Mouse (Mus musculus): ENCODE results near the gene Slc41a1. TPM values are rescaled to one million over a fixed set of nuclear protein-coding genes. Genes with fewer than 3 reads are reported as not detected.
"Not testable (repeated sequence)": the region's sequence is repeated elsewhere in the genome, so short reads cannot be mapped to it uniquely, and the experiment has no call there.

Slc41a1 gene
- 10 to 100 TPM; 69.0 to 70.9 TPM for total RNA-seq (2021)
- long read RNA-seq, experiment 1, full-length matches to known transcripts, result 16 of 40 reads
- long read RNA-seq, experiment 1, partial matches to known transcripts, result 23 of 40 reads
- long read RNA-seq, experiment 1, other reads (novel, unspliced or antisense), result 1 of 40 reads
- long read RNA-seq, experiment 2, full-length matches to known transcripts, result 22 of 45 reads
- long read RNA-seq, experiment 2, partial matches to known transcripts, result 9 of 45 reads
- long read RNA-seq, experiment 2, other reads (novel, unspliced or antisense), result 14 of 45 reads

DNA sequence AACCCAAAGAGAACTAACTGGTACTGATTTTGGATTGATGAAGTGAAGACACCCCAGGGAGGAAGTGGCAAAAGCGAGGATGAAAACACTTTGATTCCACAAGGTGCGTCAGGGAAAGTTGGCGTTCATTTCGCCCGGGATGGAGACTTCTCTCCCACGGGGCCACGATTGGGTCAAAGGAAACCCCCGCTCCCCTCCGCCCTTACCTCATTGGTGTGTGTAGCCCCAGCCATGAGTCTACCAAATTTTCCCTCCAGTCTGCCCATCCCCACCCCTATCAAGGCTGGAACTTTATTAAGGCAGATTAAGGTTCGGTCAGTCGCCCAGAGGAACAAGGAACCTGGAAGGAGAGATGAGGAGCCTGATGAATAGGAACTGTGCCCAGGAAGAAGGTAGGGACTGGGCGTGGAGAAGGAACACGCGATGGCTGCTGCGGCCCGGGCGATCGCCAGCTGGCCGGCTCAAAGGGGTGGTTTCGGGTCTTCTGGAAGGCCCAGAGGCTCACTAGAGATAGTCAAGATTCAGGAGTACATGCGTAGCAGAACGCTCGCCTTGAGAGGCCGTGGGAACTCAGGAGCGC lies at the start of gene Slc41a1:
TSS of gene Slc41a1 (plus strand) at position 287 of the 580 bp plus-strand sequence.
- DNase-seq (ENCODE audit: low spot score in 2 of 2), result no peak

- no peak for DNase-seq (ENCODE audit: low spot score in 2 of 2)
Observed at GRCm38 (mm10) chr1:131794591-131794990, 32.7 kb upstream of the Slc41a1 start.

- DNase-seq (ENCODE audit: low spot score in 2 of 2), result no peak
Observed at GRCm38 (mm10) chr1:131795171-131795570, 32.1 kb upstream of the Slc41a1 start.

GRCm38 (mm10) chr1:131797202-131797909 lies 29.9 kb upstream of the Slc41a1 start, which contains the start of gene Pm20d1:
Gene Pm20d1 (plus strand): TSS chr1:131797381.
- peak in 1 of 2 experiments; percentile 16 for DNase-seq (ENCODE audit: low spot score in 2 of 2)

GRCm38 (mm10) chr1:131800001-131800400 lies 27.3 kb upstream of the Slc41a1 start:
- no peak for DNase-seq (ENCODE audit: low spot score in 2 of 2)

GRCm38 (mm10) chr1:131801071-131801470 lies 26.2 kb upstream of the Slc41a1 start:
- no peak for DNase-seq (ENCODE audit: low spot score in 2 of 2)

- DNase-seq (ENCODE audit: low spot score in 2 of 2), result no peak
Observed at GRCm38 (mm10) chr1:131802652-131803051, 24.6 kb upstream of the Slc41a1 start.

DNA sequence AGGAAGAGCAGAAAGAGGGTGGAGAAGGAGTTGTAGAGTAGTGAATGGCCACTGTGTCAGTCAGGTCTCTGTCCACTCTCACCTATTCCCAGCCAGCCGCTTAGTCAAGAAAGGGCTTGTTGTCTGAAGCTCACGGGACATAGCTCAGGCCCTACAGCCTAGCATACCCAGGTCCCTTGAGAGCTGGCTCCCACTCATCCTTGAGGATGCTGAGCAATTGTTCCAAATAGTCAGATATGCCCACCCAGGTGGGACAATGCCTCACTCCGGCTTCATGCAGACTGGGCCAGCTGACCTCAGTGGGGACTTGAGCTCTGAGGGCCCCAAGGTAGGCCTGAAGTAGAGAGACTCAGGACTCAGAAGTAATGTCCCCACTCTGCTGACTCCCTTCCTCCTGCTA lies 23.1 kb upstream of the Slc41a1 start:
- no peak for DNase-seq (ENCODE audit: low spot score in 2 of 2)

DNA sequence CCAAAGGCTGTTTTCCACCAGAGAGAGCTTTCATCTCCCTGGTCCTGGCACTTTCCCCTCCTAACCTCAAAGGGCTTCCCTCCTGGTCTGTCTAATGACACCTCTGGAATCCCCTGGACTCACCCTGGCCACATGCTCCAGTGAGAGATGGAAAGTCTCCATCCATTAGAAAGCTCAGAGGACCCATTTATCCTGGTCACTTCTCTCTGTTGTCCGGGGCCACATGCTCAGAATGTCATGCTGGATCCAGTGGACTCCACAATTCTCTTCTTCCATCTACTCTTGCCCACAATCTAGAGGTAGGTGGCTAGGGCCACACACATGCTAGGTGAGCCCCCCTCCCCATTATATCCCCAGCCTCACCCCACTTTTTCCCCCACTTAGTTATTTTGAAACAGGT lies 18.3 kb upstream of the Slc41a1 start:
- no peak for DNase-seq (ENCODE audit: low spot score in 2 of 2)

GRCm38 (mm10) chr1:131809651-131810050 lies 17.6 kb upstream of the Slc41a1 start:
- DNase-seq (ENCODE audit: low spot score in 2 of 2), result no peak

GRCm38 (mm10) chr1:131811393-131811792 lies 15.9 kb upstream of the Slc41a1 start:
- no peak for DNase-seq (ENCODE audit: low spot score in 2 of 2)

DNA sequence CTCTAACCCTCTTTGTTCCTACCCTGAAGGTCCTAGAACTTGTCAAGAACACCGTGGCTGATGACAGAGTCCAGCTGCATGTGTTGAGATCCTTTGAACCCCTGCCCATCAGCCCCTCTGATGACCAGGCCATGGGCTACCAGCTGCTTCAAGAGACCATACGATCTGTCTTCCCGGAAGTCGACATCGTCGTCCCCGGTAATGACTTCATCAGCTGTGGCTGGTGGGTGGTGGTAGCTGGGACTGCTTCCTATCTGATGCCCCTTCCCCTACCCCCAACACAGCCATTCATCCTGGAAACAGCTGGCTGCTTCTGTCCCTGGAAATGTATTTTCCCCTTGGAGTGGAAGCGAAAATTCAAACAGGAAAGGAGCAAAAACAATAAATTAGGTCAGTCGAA lies 15.3 kb upstream of the Slc41a1 start:
- no peak for DNase-seq (ENCODE audit: low spot score in 2 of 2)

GRCm38 (mm10) chr1:131812631-131813295 lies 14.5 kb upstream of the Slc41a1 start:
- no peak for DNase-seq (ENCODE audit: low spot score in 2 of 2)

GRCm38 (mm10) chr1:131813731-131814130 lies 13.6 kb upstream of the Slc41a1 start:
- DNase-seq (ENCODE audit: low spot score in 2 of 2), result no peak

DNA sequence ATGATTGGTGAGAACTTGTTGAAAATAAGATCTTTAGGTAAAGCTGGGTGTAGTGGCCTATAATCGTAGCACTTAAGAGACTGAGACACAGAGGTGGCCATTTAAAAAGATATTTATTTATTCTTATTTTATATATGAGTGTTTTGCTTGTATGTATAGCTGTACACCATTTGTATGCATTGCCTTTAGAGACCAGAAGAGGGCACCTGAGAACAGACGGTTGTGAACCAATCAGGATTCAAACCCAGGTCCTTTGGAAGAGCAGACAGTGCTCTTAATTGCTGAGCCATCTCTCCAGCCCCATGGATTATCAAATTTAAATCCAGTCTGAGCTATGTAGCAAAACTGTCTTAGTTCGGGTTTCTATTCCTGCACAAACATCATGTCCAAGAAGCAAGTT lies 13.1 kb upstream of the Slc41a1 start:
- no peak for DNase-seq (ENCODE audit: low spot score in 2 of 2)

GRCm38 (mm10) chr1:131816886-131817285 lies 10.4 kb upstream of the Slc41a1 start:
- no peak for DNase-seq (ENCODE audit: low spot score in 2 of 2)

DNA sequence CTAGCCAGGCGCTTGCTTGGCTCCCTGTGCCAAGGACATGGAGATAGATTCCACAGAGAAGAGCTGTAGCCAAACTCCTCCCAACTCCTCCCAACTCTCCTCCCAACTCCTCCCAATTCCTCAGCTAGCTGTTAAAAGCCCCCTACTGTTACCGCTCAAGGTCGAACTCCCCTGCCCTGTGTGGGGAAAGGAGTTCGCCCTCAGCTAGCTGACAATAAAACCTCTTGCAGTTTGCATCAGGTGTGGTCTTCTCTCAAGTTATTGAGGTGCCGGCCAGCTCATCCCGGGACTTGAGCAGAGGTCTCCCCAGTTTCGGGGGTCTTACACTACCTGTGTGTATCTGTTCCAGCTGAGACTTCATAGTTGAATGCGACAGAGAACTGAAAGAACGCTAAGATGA lies 6.9 kb upstream of the Slc41a1 start:
- DNase-seq (ENCODE audit: low spot score in 2 of 2), result not testable (repeated sequence)

DNA sequence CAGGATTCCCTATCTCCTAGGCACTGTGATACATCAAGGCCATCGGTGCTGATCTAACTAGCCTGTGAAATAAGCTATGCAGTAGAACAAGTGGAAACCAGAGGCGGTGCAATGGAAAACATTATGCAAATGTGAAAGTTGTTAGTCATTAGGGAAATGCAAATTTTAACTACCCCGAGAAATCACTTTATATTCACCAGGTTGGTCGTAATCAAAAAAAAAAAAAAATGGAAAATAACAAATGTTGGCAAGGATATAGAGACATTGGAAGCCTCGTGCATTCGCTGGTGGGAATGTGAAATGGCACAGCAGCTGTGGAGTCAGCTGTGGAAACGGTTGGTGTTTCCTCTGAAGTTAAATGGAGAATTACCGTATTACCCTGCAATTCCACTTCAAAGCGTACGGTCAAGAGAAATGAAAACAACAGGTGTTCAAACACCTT lies 6.4 kb upstream of the Slc41a1 start:
- no peak for DNase-seq (ENCODE audit: low spot score in 2 of 2)

- DNase-seq (ENCODE audit: low spot score in 2 of 2), result no peak
Observed at GRCm38 (mm10) chr1:131822292-131822691, 5.0 kb upstream of the Slc41a1 start.

DNA sequence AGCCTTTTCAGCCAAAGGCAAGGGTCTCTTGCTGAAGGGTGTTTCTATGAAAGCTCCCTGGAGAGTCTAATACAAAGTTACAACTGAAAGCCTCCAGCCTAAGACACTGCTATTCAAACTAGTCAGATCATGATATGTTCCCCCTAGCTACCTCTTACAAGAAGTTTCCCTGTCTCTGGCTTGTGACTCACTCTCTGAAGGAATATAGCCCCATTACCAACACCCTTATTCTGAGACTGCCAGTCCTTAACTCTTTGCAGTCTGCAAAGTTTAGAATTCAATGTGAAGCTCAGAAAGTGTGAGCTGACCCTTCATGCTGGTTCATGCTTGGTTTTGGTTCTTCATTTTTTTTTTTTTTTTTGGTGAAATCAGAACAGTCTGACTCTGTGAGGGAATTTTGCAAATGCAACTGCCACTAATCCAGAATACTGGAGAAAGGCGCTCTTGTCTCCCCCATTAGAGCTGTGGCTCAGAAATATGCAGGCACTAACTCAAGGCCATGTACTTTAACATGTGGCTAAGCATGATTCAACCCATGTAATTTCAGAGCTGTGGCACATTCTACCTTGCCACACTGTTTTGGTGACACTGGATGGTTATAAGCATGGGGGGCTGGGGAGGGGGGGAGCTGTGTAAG lies 4.3 kb upstream of the Slc41a1 start:
- no peak for DNase-seq (ENCODE audit: low spot score in 2 of 2)

DNA sequence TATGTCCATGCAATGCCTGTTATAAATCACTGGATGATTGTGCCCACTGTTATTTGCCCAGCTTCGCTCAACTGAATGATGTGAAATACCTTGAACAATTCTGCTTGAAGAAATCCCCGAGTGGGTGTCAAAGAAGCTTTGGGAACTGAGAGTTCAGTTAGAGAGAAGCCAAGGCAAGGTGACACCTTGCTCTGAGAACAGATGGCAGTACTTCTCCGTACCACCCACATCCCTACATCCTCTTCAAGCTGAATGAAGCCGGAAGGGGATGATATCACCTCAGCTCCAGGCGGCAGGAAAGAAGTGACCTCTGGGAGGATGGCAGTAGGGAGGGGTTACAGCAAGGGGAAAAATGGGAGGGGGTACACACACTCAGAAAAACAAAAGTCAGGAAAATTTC lies 3.7 kb upstream of the Slc41a1 start:
- no peak for DNase-seq (ENCODE audit: low spot score in 2 of 2)
